Mouse (Mus musculus): ENCODE measurements around the gene Tefm. TPM values are rescaled to one million over a fixed set of nuclear protein-coding genes. Genes with fewer than 3 reads are reported as not detected.

Gene Tefm
- polyA plus RNA-seq, 1 experiment from 2014 or later: 32.4 TPM

- no peaks in the 10 kb centered on the region for H3K4me1 ChIP-seq (replicated peaks)
- WGBS: 80% methylated on average over 11 of the region's 11 CpGs
- no peak for ATAC-seq (ENCODE audit: insufficient number of reproducible peaks, insufficient read depth, low FRiP score, low TSS enrichment, low read depth)
- H3K4me3 ChIP-seq (replicated peaks): no peak overlapping the region
- H3K9ac ChIP-seq (replicated peaks): no peak overlapping the region
- H3K27me3 ChIP-seq: no peaks in the 10 kb centered on the region
- no peaks in the 10 kb centered on the region for H3K36me3 ChIP-seq
- H3K27ac ChIP-seq: no peak overlapping the region
- no peak overlapping the region for H3K4me2 ChIP-seq
- no peaks in the 10 kb centered on the region for H3K9me3 ChIP-seq
Measured at GRCm38 (mm10) chr11:80173963-80174670, 32.1 kb upstream of the Tefm start.

GRCm38 (mm10) chr11:80171884-80172283, 29.9 kb upstream of the Tefm start:
- ATAC-seq (ENCODE audit: insufficient number of reproducible peaks, insufficient read depth, low FRiP score, low TSS enrichment, low read depth): no peak
- no peaks in the 10 kb centered on the region for H3K36me3 ChIP-seq
- H3K27ac ChIP-seq: no peak overlapping the region
- H3K9me3 ChIP-seq: no peaks in the 10 kb centered on the region
- no peaks in the 10 kb centered on the region for H3K27me3 ChIP-seq
- no peak overlapping the region for H3K9ac ChIP-seq (replicated peaks)
- no peak overlapping the region for H3K4me2 ChIP-seq
- WGBS: 69% methylated on average over 4 of the region's 4 CpGs
- H3K4me1 ChIP-seq (replicated peaks): no peaks in the 10 kb centered on the region
- H3K4me3 ChIP-seq (replicated peaks): no peak overlapping the region

GRCm38 (mm10) chr11:80170351-80170750, 28.4 kb upstream of the Tefm start:
- ATAC-seq (ENCODE audit: insufficient number of reproducible peaks, insufficient read depth, low FRiP score, low TSS enrichment, low read depth): no peak
- no peak overlapping the region for H3K4me3 ChIP-seq (replicated peaks)
- 58% methylated on average over 5 of the region's 5 CpGs for WGBS
- H3K36me3 ChIP-seq: no peaks in the 10 kb centered on the region
- H3K9ac ChIP-seq (replicated peaks): no peak overlapping the region
- H3K4me2 ChIP-seq: no peak overlapping the region
- H3K27ac ChIP-seq: no peak overlapping the region
- no peaks in the 10 kb centered on the region for H3K9me3 ChIP-seq
- no peaks in the 10 kb centered on the region for H3K27me3 ChIP-seq
- no peaks in the 10 kb centered on the region for H3K4me1 ChIP-seq (replicated peaks)

DNA sequence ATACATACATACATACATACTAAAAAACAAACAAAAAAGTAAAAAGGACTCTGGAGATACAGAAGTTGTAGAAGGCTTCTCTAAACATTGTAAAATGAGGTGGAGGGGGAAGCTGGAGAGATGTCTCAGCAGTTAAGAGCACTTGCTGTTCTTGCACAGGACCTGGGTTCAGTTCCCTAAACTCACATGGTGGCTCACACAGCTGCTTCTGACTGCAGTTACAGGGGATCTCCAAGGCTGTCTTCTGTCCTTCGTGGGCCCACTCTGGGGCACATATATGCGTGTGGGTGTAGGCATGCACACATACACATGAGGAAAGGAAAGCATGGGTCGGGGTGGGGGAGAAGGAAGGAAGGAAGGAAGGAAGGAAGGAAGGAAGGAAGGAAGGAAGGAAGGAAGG, 27.7 kb upstream of the Tefm start:
- Histone ChIP-seq H3K4me2 (no peak overlapping the region), H3K4me1 (replicated peaks) (no peaks in the 10 kb centered on the region), H3K27me3 (no peaks in the 10 kb centered on the region), H3K4me3 (replicated peaks) (no peak overlapping the region), H3K9me3 (no peaks in the 10 kb centered on the region), H3K9ac (replicated peaks) (no peak overlapping the region), H3K36me3 (no peaks in the 10 kb centered on the region), H3K27ac (no peak overlapping the region)
- 88% methylated on average over 3 of the region's 3 CpGs for WGBS
- ATAC-seq (ENCODE audit: insufficient number of reproducible peaks, insufficient read depth, low FRiP score, low TSS enrichment, low read depth): no peak

DNA sequence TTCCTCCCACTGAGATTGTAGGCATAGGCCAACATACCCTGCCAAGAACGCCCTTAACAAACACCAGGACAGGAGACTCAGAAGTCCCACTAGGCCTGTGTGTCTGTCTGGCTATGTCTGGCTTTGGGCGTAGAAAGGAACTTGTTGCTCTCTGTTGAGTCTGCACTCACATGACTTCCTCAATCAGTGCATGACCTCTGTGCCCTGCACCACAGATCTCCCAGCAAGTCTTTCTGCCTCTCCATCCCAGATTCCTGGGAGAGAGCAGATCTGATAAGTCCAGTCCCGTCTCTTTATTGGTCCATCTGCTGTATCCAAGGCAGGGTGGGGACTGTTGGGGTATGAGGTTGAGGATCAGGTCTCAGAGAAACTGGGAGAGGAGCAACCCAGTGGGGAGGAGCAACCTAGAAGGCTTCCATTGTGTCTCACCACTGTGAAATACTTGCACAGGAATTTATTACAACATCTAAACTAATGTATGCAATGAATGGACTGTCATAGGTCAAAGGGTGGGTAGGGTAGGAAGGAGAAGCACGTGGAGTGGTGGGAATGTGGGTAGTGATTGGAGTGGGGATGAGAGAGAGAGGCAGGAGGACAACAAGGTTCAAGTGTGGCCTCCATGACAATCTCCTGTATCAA, 26.8 kb upstream of the Tefm start:
- H3K4me3 ChIP-seq (replicated peaks): no peak overlapping the region
- H3K4me2 ChIP-seq: no peak overlapping the region
- no peaks in the 10 kb centered on the region for H3K36me3 ChIP-seq
- no peak for ATAC-seq (ENCODE audit: insufficient number of reproducible peaks, insufficient read depth, low FRiP score, low TSS enrichment, low read depth)
- H3K27me3 ChIP-seq: no peaks in the 10 kb centered on the region
- H3K9ac ChIP-seq (replicated peaks): no peak overlapping the region
- 73% methylated on average over 4 of the region's 4 CpGs for WGBS
- H3K27ac ChIP-seq: no peak overlapping the region
- H3K4me1 ChIP-seq (replicated peaks): no peaks in the 10 kb centered on the region
- H3K9me3 ChIP-seq: no peaks in the 10 kb centered on the region

DNA sequence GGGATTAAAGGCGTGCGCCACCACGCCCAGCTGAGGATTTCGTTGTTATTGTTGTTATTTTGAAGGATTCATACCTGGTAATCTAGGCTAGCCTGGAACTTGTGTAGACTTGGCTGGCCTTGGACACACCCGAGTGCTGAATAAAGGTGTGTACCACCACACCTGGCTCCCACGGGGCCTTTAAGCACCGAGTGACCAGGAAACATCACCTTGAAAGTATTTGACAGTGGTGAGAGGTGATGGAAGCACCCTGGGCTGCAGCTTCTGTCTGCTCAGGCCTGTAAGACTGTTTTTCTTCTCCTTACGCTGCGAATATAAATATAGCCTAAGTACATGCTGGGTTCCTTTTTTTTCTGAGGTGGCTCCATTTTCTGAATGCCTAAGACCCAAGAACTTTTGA, 26.1 kb upstream of the Tefm start:
- Histone ChIP-seq H3K27ac (no peak overlapping the region), H3K4me2 (no peak overlapping the region), H3K27me3 (no peaks in the 10 kb centered on the region), H3K9me3 (no peaks in the 10 kb centered on the region), H3K4me1 (replicated peaks) (no peaks in the 10 kb centered on the region), H3K36me3 (no peaks in the 10 kb centered on the region), H3K4me3 (replicated peaks) (no peak overlapping the region), H3K9ac (replicated peaks) (no peak overlapping the region)
- 90% methylated on average over 9 of the region's 9 CpGs for WGBS
- no peak for ATAC-seq (ENCODE audit: insufficient number of reproducible peaks, insufficient read depth, low FRiP score, low TSS enrichment, low read depth)

GRCm38 (mm10) chr11:80164224-80164623, 22.2 kb upstream of the Tefm start:
- peaks cover 2% of the 10 kb centered on the region; the same call in 1 of the 2 replicates for H3K27me3 ChIP-seq
- WGBS: 78% methylated on average over 2 of the region's 2 CpGs
- no peak for ATAC-seq (ENCODE audit: insufficient number of reproducible peaks, insufficient read depth, low FRiP score, low TSS enrichment, low read depth)

GRCm38 (mm10) chr11:80163362-80164116, 21.6 kb upstream of the Tefm start:
- no peaks in the 10 kb centered on the region for H3K9me3 ChIP-seq
- peaks cover 6% of the 10 kb centered on the region; the same call in 1 of the 2 replicates for H3K27me3 ChIP-seq
- whole genome bisulfite sequencing: 78% methylated on average over 7 of the region's 7 CpGs
- H3K27ac ChIP-seq: no peak overlapping the region
- no peaks in the 10 kb centered on the region for H3K36me3 ChIP-seq
- no peak overlapping the region for H3K4me3 ChIP-seq (replicated peaks)
- H3K9ac ChIP-seq (replicated peaks): no peak overlapping the region
- H3K4me1 ChIP-seq (replicated peaks): no peaks in the 10 kb centered on the region
- no peak overlapping the region for H3K4me2 ChIP-seq
- no peak for ATAC-seq (ENCODE audit: insufficient number of reproducible peaks, insufficient read depth, low FRiP score, low TSS enrichment, low read depth)

More at GRCm38 (mm10) chr11:80164224-80164623, 22.2 kb upstream of the Tefm start:
- H3K9ac ChIP-seq (replicated peaks): no peak overlapping the region
- H3K4me2 ChIP-seq: no peak overlapping the region
- no peaks in the 10 kb centered on the region for H3K36me3 ChIP-seq
- no peaks in the 10 kb centered on the region for H3K4me1 ChIP-seq (replicated peaks)
- H3K27ac ChIP-seq: no peak overlapping the region
- H3K9me3 ChIP-seq: no peaks in the 10 kb centered on the region
- H3K4me3 ChIP-seq (replicated peaks): no peak overlapping the region

- H3K9ac ChIP-seq (replicated peaks): no peak overlapping the region
- peaks cover 26% of the 10 kb centered on the region for H3K27me3 ChIP-seq
- no peaks in the 10 kb centered on the region for H3K4me1 ChIP-seq (replicated peaks)
- WGBS: 82% methylated on average over 4 of the region's 4 CpGs
- no peaks in the 10 kb centered on the region for H3K9me3 ChIP-seq
- no peak overlapping the region for H3K27ac ChIP-seq
- H3K4me3 ChIP-seq (replicated peaks): no peak overlapping the region
- no peaks in the 10 kb centered on the region for H3K36me3 ChIP-seq
- no peak overlapping the region for H3K4me2 ChIP-seq
- no peak for ATAC-seq (ENCODE audit: insufficient number of reproducible peaks, insufficient read depth, low FRiP score, low TSS enrichment, low read depth)
Measured at GRCm38 (mm10) chr11:80161041-80161440, 19.1 kb upstream of the Tefm start.

- H3K4me1 ChIP-seq (replicated peaks): peaks cover 5% of the 10 kb centered on the region
- no peaks in the 10 kb centered on the region for H3K9me3 ChIP-seq
- no peak overlapping the region for H3K4me3 ChIP-seq (replicated peaks)
- no peak overlapping the region for H3K9ac ChIP-seq (replicated peaks)
- H3K36me3 ChIP-seq: no peaks in the 10 kb centered on the region
- no peak overlapping the region for H3K27ac ChIP-seq
- WGBS: 84% methylated on average over 7 of the region's 7 CpGs
- H3K27me3 ChIP-seq: peaks cover 46% of the 10 kb centered on the region
- H3K4me2 ChIP-seq: no peak overlapping the region
- no peak for ATAC-seq (ENCODE audit: insufficient number of reproducible peaks, insufficient read depth, low FRiP score, low TSS enrichment, low read depth)
Measured at GRCm38 (mm10) chr11:80159018-80159417, 17.0 kb upstream of the Tefm start.

DNA sequence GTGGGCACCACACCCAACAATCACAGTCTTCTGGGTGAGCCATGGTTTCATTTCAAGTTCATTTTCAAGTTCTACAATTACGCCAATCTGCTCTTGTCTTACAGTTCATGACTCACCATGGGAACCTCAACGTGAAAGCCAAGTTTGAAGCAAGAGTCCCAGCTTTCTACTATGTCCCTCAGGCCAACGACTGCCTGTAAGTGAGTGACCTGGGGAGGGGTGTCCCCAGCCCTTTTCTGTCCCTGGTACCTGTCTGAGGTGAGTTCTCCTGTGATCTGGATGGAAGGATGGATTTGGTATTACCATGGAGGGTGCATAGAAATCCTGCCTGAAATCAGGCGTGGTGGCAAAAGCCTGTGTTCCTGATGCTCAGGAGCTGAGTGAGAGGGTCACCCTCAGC, 14.9 kb upstream of the Tefm start:
- Histone ChIP-seq H3K9ac (replicated peaks) (no peak overlapping the region), H3K36me3 (no peaks in the 10 kb centered on the region), H3K9me3 (no peaks in the 10 kb centered on the region), H3K27me3 (peaks cover 68% of the 10 kb centered on the region), H3K4me3 (replicated peaks) (no peak overlapping the region), H3K27ac (no peak overlapping the region), H3K4me2 (no peak overlapping the region), H3K4me1 (replicated peaks) (peaks cover 7% of the 10 kb centered on the region)
- no peak for ATAC-seq (ENCODE audit: insufficient number of reproducible peaks, insufficient read depth, low FRiP score, low TSS enrichment, low read depth)
- 81% methylated on average over 4 of the region's 4 CpGs for WGBS

All from limb, embryonic 12.5 days (tissue).